Mouse (Mus musculus): ENCODE results near the gene Hist2h2bb. TPM values are rescaled to one million over a fixed set of nuclear protein-coding genes. Genes with fewer than 3 reads are reported as not detected.
"Not testable (repeated sequence)": the region's sequence is repeated elsewhere in the genome, so short reads cannot be mapped to it uniquely, and the experiment has no call there.

Gene Hist2h2bb
- total RNA-seq (2021), result 100 to 1,000 TPM; 160 to 175 TPM
- long read RNA-seq, experiment 1, result 0 reads
- long read RNA-seq, experiment 2, result 0 reads

GRCm38 (mm10) chr3:96269511-96270474 lies at the start of gene Hist2h2bb:
Gene Hist2h2bb, plus strand, starts transcription at chr3:96269752.
- intact Hi-C loops (cut with DNase I; ENCODE audit: low total_unique reads), result no loop called here
- DNase-seq, result peak; percentile 84

GRCm38 (mm10) chr3:96220131-96220764 lies 49.3 kb upstream of the Hist2h2bb start:
- DNase-seq; intact Hi-C loops (cut with DNase I; ENCODE audit: low total_unique reads): not testable (repeated sequence)

- intact Hi-C loops (cut with DNase I; ENCODE audit: low total_unique reads), result no loop called here
- DNase-seq, result peak; percentile 70
Measured at GRCm38 (mm10) chr3:96220765-96221639, 48.5 kb upstream of the Hist2h2bb start, which contains the start of the genes Hist2h2ac and Hist2h2be. Gene Hist2h2ac, minus strand, starts transcription at chr3:96220880. Gene Hist2h2be, plus strand, starts transcription at chr3:96221119.

- intact Hi-C loops (cut with DNase I; ENCODE audit: low total_unique reads), result no loop called here
- no peak for DNase-seq
Measured at GRCm38 (mm10) chr3:96221640-96222038, 47.9 kb upstream of the Hist2h2bb start.

- intact Hi-C loops (cut with DNase I; ENCODE audit: low total_unique reads), result no loop called here
- no peak for DNase-seq
Measured at GRCm38 (mm10) chr3:96222774-96223173, 46.8 kb upstream of the Hist2h2bb start.

GRCm38 (mm10) chr3:96225421-96225820 lies 44.1 kb upstream of the Hist2h2bb start:
- DNase-seq, result no peak
- intact Hi-C loops (cut with DNase I; ENCODE audit: low total_unique reads), result no loop called here

GRCm38 (mm10) chr3:96226695-96227648 lies 42.6 kb upstream of the Hist2h2bb start:
- intact Hi-C loops (cut with DNase I; ENCODE audit: low total_unique reads), result no loop called here
- no peak for DNase-seq

GRCm38 (mm10) chr3:96228828-96229227 lies 40.7 kb upstream of the Hist2h2bb start:
- DNase-seq, result no peak
- intact Hi-C loops (cut with DNase I; ENCODE audit: low total_unique reads), result no loop called here

- no peak for DNase-seq
- intact Hi-C loops (cut with DNase I; ENCODE audit: low total_unique reads), result loop anchor here (10.0 kb wide), 1 partner anchor 156 kb away; no protein-coding TSS in a partner anchor
Measured at GRCm38 (mm10) chr3:96230404-96230803, 39.1 kb upstream of the Hist2h2bb start.

- intact Hi-C loops (cut with DNase I; ENCODE audit: low total_unique reads), result loop anchor here (10.0 kb wide), 1 partner anchor 156 kb away; no protein-coding TSS in a partner anchor
- DNase-seq, result no peak
Measured at GRCm38 (mm10) chr3:96230910-96231757, 38.4 kb upstream of the Hist2h2bb start.

- intact Hi-C loops (cut with DNase I; ENCODE audit: low total_unique reads), result loop anchor here (10.0 kb wide), 1 partner anchor 157 kb away; no protein-coding TSS in a partner anchor
- no peak for DNase-seq
Measured at GRCm38 (mm10) chr3:96231758-96232120, 37.8 kb upstream of the Hist2h2bb start.

- DNase-seq, result no peak
- intact Hi-C loops (cut with DNase I; ENCODE audit: low total_unique reads), result loop anchor here (10.0 kb wide), 1 partner anchor 160 kb away; no protein-coding TSS in a partner anchor
Measured at GRCm38 (mm10) chr3:96234914-96235313, 34.6 kb upstream of the Hist2h2bb start.

GRCm38 (mm10) chr3:96235836-96236235 lies 33.7 kb upstream of the Hist2h2bb start:
- intact Hi-C loops (cut with DNase I; ENCODE audit: low total_unique reads), result loop anchor here (10.0 kb wide), 1 partner anchor 161 kb away; no protein-coding TSS in a partner anchor
- DNase-seq, result no peak

- intact Hi-C loops (cut with DNase I; ENCODE audit: low total_unique reads), result loop anchor here (10.0 kb wide), 1 partner anchor 162 kb away; no protein-coding TSS in a partner anchor
- no peak for DNase-seq
Measured at GRCm38 (mm10) chr3:96236834-96237334, 32.7 kb upstream of the Hist2h2bb start.

- intact Hi-C loops (cut with DNase I; ENCODE audit: low total_unique reads), result loop anchor here (10.0 kb wide), 1 partner anchor 163 kb away; no protein-coding TSS in a partner anchor
Measured at GRCm38 (mm10) chr3:96237335-96237903, 32.1 kb upstream of the Hist2h2bb start.

GRCm38 (mm10) chr3:96237904-96238511 lies 31.5 kb upstream of the Hist2h2bb start:
- no peak for DNase-seq
- intact Hi-C loops (cut with DNase I; ENCODE audit: low total_unique reads), result loop anchor here (10.0 kb wide), 1 partner anchor 163 kb away; no protein-coding TSS in a partner anchor

More at GRCm38 (mm10) chr3:96237335-96237903, 32.1 kb upstream of the Hist2h2bb start:
- no peak for DNase-seq
